Mouse (Mus musculus) CH12.LX (cell line): ENCODE measurements around the gene Kcnj9.

Experiments
- CTCF ChIP-seq, 2 experiments: IDR thresholded peaks in 1 of 2; conservative IDR thresholded peaks in 1 of 2; 2 replicates each; pipeline ENCODE4 v1.5.1; 2011 to 2012; ENCODE audit warnings: low read depth in 2 of 2, low read length in 2 of 2, improper control_type of control experiment in 1 of 2, inconsistent platforms in 1 of 2, mild to moderate bottlenecking in 1 of 2, moderate library complexity in 1 of 2
- EP300 ChIP-seq: IDR thresholded peaks from 2 replicates; pipeline ENCODE4 v1.6.1; 2011; ENCODE audit warnings: low read length, improper control_type of control experiment
- GABPA ChIP-seq: IDR thresholded peaks from 2 replicates; pipeline ENCODE4 v1.6.1; 2012; ENCODE audit warnings: low read depth, low read length, improper control_type of control experiment, inconsistent platforms; ENCODE audit not compliant: insufficient replicate concordance
- MAFK ChIP-seq: IDR thresholded peaks from 2 replicates; pipeline ENCODE4 v1.6.1; 2011; ENCODE audit warnings: low read length, improper control_type of control experiment; ENCODE audit not compliant: insufficient replicate concordance
- MEF2A ChIP-seq: IDR thresholded peaks from 2 replicates; pipeline ENCODE4 v1.6.1; 2014; ENCODE audit warnings: low read depth, mild to moderate bottlenecking, inconsistent platforms, low read length, improper control_type of control experiment, borderline replicate concordance
- MXI1 ChIP-seq: IDR thresholded peaks from 2 replicates; pipeline ENCODE4 v1.6.1; 2011; ENCODE audit warnings: mild to moderate bottlenecking, low read depth, low read length, improper control_type of control experiment
- MYC ChIP-seq: IDR thresholded peaks from 2 replicates; pipeline ENCODE4 v1.6.1; 2011; ENCODE audit warnings: low read depth, mild to moderate bottlenecking, improper control_type of control experiment, low read length
- PAX5 ChIP-seq: IDR thresholded peaks from 2 replicates; pipeline ENCODE4 v1.6.1; 2012; ENCODE audit warnings: low read length, inconsistent platforms, mixed read lengths
- POLR2A ChIP-seq: IDR thresholded peaks from 2 replicates; pipeline ENCODE4 v1.6.1; 2011; ENCODE audit warnings: low read depth, mild to moderate bottlenecking, improper control_type of control experiment, low read length
- SMC3 ChIP-seq: IDR thresholded peaks from 2 replicates; pipeline ENCODE4 v1.6.1; 2011; ENCODE audit warnings: low read depth, low read length, improper control_type of control experiment
- TCF12 ChIP-seq: IDR thresholded peaks from 2 replicates; pipeline ENCODE4 v1.6.1; 2014; ENCODE audit warnings: low read depth, mild to moderate bottlenecking, inconsistent platforms, low read length, improper control_type of control experiment
- USF1 ChIP-seq: IDR thresholded peaks from 2 replicates; pipeline ENCODE4 v1.6.1; 2014; ENCODE audit warnings: low read depth, mild to moderate bottlenecking, inconsistent platforms, low read length, improper control_type of control experiment

DNA sequence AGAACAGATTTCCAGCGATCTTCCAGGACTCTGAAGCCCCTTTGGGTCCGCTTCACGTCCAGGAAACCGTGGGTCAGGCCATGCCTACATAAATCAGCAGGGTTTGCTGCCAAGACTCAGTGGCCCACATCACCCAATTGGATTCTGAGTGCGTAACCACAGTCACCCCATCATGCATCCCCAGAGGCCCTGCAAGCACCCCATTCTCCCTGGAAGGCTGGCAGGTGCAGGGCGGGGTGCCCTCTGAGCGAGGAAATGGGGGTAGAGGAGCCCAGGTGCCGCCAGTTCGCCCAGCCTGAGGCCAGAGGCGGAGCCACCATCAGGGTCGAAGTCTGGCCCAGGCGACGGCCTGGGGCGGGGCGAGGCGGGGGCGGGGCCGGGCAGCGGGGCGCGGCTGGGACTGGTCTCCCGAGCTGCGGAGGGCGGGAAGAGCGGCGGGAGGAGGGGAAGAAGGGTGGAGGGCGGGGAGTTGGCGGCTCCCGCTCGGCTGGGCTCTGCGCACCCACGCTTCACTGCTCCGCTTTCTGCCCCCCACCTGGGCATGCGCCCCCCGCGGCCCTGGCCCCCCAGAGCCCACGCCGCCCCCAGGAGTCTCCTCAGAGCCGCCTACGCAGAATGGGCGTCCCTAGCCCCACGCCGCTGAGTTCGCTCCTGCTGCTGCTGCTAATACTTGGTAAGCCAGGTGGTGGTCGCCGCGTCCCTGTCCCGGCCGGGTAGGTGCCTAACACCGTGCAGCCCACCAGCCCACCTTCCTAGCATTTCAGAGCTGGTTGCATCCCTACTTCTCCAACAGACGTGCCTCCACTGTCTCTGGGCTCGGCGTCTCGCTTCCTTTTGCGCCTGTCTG lies 17.0 kb downstream of the Kcnj9 start:
- no peak for TF ChIP-seq CTCF (conservative IDR thresholded peaks at IDR 0.05 in 1 of 2, IDR thresholded peaks at IDR 0.05 in 1 of 2; ENCODE audit: low read depth in 2 of 2, low read length in 2 of 2)
- no peak for TF ChIP-seq MAFK
- TF ChIP-seq EP300, result no peak
- TF ChIP-seq POLR2A, result peak; percentile 63
- TF ChIP-seq USF1, result no peak
- TF ChIP-seq MEF2A, result no peak
- TF ChIP-seq TCF12, result peak; percentile 40
- no peak for TF ChIP-seq SMC3
- no peak for TF ChIP-seq GABPA
- TF ChIP-seq MYC, result no peak
- TF ChIP-seq PAX5, result no peak
- TF ChIP-seq MXI1, result no peak
